Mouse (Mus musculus) MN1 (cell line): ENCODE measurements at regions not wholly inside any gene's neighbourhood (a gene's known extent, or its start where the extent isn't known, plus 50 kb on each side); places are given as distances from the start of the nearest gene placed in this dataset.

Source experiments
- DNase-seq: peaks from one replicate; pipeline ENCODE4 v3.0.0-alpha.2; 2016; ENCODE audit warnings: low spot score

GRCm38 (mm10) chr12:118540336-118540735 is 239.1 kb upstream of the Sp4 start:
- no peak for DNase-seq

- DNase-seq, result no peak
These were observed 229.3 kb upstream of the Sp4 start for GRCm38 (mm10) chr12:118530514-118530913.

GRCm38 (mm10) chr12:118529428-118530361 is 228.5 kb upstream of the Sp4 start:
- no peak for DNase-seq

- no peak for DNase-seq
These were observed 220.5 kb upstream of the Sp4 start for GRCm38 (mm10) chr12:118521770-118522169.

GRCm38 (mm10) chr12:118521329-118521728 is 220.1 kb upstream of the Sp4 start:
- no peak for DNase-seq

GRCm38 (mm10) chr12:118519801-118520327 is 218.6 kb upstream of the Sp4 start:
- no peak for DNase-seq

- DNase-seq, result no peak
These were observed 209.7 kb upstream of the Sp4 start for GRCm38 (mm10) chr12:118510989-118511388.

GRCm38 (mm10) chr12:118508972-118509917 is 208.0 kb upstream of the Sp4 start:
- no peak for DNase-seq

- no peak for DNase-seq
These were observed 199.2 kb upstream of the Sp4 start for GRCm38 (mm10) chr12:118500392-118500791.

- no peak for DNase-seq
These were observed 186.8 kb upstream of the Sp4 start for GRCm38 (mm10) chr12:118488038-118488437.

- no peak for DNase-seq
These were observed 185.2 kb upstream of the Sp4 start for GRCm38 (mm10) chr12:118486434-118486833.

GRCm38 (mm10) chr12:118481347-118481746 is 180.1 kb upstream of the Sp4 start:
- DNase-seq, result no peak

- no peak for DNase-seq
These were observed 173.5 kb upstream of the Sp4 start for GRCm38 (mm10) chr12:118474732-118475131.

- no peak for DNase-seq
These were observed 165.6 kb upstream of the Sp4 start for GRCm38 (mm10) chr12:118466837-118467236.

GRCm38 (mm10) chr12:118457493-118458408 is 156.5 kb upstream of the Sp4 start:
- no peak for DNase-seq

GRCm38 (mm10) chr12:118455609-118456008 is 154.4 kb upstream of the Sp4 start:
- DNase-seq, result no peak

- no peak for DNase-seq
These were observed 138.4 kb upstream of the Sp4 start for GRCm38 (mm10) chr12:118439626-118440025.

GRCm38 (mm10) chr12:118438882-118439281 is 137.6 kb upstream of the Sp4 start:
- no peak for DNase-seq

GRCm38 (mm10) chr12:118432703-118433102 is 131.5 kb upstream of the Sp4 start:
- no peak for DNase-seq

GRCm38 (mm10) chr12:118428384-118428783 is 127.1 kb upstream of the Sp4 start:
- no peak for DNase-seq

- no peak for DNase-seq
These were observed 114.7 kb upstream of the Sp4 start for GRCm38 (mm10) chr12:118415956-118416355.
